Mouse (Mus musculus): Measurements from ENCODE around the gene Atf6.
A peak's percentile ranks its signal among the peaks of the same experiment; 100 is the strongest.

The Atf6 gene

DNA sequence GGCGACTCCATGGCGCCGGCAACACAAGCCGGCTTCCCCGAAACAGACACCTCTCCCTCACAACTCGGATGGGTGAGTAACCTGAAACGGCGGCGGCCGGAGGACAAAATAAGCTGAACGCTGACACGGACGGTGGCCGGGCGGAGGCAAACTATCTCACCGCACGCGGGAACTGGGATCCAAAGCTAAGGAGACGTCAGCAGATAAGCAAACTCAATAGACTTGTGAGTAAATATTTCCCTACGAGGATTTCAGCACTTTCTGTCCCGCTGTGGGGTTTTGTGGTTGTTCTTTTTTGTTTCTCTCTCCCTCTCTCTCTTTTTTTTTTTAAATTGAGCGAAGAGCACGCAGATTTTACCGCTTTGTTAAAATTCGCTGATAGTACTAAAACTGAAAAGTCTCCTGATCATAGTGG is at the start of gene Atf6:
TSS of gene Atf6 (minus strand) at position 81 of the 415 bp plus-strand sequence.
- DNase-seq (ENCODE audit: low read depth) = peak; percentile 80

DNA sequence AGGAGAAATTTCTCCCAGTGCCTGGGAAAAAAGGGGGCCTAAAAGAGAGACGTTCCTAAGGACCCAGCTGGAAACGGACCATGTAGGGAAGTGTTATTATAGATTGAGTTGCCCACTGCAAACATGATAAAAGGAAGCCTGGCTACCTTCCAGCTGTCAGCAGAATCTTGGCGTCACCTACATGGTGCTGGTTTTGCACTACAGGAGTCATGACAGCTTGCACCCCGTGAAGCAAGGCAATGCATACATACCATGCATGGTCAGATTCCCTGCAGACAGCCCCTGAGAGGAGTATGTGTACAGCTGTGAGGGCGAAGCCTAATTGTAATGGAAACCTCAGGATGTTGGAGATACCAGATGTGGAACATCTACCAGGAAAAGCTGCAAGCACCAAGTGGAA is 48.1 kb upstream of the Atf6 start:
- no peak for DNase-seq (ENCODE audit: low read depth)

DNA sequence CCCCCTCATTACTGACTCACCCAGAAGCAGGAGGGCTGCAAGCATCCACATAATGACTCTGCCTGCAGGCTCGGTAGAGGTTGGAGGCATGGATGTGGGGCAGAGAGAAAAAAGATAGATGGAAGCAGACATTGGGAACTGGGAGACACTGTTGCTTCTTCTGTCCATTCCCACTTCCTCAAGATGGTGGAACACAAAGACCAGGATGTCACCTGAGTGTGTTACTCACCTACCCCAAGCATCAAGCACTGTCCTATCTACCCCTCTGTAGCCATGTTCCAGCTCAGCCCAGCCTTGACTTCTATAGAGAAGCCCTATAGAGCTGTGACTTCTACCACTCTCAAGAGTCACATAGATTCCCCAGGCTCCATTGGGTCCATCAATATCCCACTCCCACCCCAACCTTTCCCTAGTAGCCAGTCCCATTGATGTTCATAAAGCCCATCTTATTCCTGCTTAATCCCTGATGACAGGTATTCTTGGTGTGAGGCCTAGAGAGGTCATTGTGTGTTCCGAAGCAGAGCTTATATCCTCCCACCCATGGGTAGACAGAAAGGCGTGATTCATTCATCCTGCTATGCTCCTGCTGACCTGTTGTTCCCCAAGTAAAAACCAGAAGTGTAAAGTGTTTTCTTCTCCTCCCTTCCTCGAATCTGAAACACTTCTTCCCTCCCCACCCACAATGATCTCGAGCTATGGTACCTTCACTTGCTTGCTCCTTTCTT is 45.5 kb upstream of the Atf6 start, which contains the start of gene Fcrlb:
TSS of gene Fcrlb (minus strand) at position 51 of the 725 bp plus-strand sequence.
- DNase-seq (ENCODE audit: low read depth) = no peak

DNA sequence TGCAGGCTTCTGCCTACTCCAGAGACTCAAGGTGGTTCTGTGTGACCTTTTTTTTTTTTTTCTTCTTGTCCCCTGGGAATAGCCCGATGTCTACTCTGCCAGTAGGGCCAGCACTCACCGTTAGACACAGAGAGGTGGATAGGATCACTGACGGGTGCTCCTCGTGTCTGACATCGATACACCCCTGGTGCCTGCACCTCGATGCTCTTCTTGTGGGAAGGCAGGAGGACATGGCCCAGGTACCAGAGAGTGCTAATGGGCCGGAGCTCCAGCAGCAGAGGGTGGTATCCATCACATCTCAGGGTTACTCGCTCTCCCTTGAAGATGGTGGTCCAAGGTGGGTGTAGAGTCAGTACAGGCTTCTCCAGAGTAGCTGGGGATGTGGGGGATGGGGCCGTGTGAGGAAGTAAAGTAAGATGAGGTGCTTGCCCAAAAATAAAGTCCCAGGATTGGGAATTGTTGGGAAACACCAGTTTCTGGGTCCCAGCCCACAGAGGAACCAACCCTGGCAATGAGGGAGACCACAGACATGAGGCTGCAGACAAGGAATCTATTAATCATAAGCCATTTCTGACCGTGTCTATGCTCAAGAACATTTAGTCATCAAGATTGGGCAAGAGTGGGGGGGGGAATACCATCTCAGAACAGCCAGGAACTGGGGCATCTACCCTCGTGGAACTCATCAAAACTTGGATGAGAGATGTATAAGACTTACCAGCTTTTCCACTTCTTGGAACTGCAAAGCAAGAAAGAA is 44.5 kb upstream of the Atf6 start:
- DNase-seq (ENCODE audit: low read depth) = no peak

DNA sequence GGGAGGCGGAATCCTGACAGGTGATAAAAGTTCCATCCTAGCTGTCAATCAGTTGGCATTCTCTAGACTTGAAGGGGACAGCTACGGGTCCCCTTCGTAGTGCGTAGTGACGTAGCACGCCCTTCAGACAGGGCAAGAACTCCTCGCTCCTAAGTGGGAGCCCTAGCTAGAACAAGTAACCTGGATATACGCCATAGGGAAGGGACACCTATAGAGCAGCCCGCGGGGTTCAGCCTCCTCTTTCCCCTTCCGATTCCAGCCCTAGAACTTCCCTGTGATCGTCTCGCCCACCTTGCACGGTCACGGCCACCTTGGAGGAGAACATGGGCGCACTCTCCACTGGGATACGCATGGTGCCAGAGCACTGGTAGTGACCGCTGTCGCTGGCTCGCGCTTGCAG is 40.8 kb upstream of the Atf6 start:
- DNase-seq (ENCODE audit: low read depth) = no peak

DNA sequence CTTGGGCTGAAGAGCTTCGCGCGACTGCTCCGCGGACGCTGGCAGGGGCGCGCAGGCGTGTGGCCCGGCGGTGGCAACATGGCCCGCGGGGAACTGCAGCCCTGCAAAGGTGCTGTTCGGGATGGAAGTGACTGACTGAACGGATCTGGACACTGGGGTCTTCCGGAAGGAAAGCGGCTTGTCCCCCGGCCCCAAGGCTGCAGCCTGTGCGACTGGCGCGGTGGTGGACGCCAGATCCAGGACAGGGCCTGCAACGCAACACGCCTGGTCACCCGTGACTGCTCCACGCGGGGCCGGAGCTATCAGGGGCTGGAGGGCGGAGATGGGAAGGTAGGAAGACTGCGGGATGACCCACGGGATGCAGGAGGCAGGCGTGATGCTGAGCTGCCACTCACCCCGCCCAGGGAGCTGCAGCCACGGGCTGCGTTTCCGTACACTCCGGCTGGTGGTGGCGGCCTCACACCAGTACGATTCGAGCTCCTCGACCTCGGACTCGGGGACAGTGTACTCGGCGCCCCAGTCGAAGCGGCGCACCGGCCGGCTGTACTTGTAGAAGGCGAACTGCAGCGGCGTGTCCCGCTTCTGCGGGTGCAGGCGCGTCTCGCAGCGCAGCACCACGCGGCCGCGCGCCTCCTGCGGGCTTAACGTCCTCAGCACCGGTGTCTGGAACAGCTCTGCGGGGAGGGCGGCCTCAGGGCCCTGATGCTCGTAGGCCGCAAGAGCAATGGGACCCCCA is 40.1 kb upstream of the Atf6 start:
- no peak for DNase-seq (ENCODE audit: low read depth)

DNA sequence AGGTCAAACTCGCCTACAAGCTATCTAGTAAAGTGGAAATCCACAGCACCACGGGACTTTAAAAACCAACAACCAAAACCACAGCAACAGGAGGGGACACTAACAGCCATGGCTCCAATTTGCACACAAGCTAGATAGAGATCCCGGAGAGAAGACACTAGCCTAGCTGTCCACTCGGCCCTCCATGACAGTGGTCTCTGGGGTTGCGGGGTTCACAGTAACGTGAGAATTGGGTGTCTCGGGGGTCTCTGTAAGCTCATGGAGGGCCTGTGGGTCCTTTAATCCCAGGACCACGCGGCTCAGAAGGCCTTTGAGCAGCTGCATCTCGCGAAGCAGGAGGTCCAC is 39.5 kb upstream of the Atf6 start:
- no peak for DNase-seq (ENCODE audit: low read depth)

DNA sequence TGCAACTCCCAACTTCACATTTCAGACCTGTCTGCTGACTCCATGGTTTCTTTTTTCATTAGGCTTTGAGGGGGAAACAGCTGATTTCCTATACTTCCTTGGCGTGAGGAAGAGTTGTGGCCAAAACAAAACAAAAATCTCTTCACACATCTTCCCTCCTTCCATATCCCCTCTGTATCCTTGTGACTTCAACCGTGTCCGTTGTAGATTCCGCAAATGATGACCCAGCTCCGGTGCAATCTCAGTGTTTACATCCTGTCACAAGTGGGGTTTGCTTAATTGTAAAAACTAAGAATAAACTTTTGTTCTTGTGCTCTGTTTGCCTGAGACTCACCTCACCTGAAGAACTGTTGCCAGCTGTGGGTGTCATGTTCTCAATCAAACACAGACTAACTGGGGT is 35.9 kb upstream of the Atf6 start:
- no peak for DNase-seq (ENCODE audit: low read depth)

DNA sequence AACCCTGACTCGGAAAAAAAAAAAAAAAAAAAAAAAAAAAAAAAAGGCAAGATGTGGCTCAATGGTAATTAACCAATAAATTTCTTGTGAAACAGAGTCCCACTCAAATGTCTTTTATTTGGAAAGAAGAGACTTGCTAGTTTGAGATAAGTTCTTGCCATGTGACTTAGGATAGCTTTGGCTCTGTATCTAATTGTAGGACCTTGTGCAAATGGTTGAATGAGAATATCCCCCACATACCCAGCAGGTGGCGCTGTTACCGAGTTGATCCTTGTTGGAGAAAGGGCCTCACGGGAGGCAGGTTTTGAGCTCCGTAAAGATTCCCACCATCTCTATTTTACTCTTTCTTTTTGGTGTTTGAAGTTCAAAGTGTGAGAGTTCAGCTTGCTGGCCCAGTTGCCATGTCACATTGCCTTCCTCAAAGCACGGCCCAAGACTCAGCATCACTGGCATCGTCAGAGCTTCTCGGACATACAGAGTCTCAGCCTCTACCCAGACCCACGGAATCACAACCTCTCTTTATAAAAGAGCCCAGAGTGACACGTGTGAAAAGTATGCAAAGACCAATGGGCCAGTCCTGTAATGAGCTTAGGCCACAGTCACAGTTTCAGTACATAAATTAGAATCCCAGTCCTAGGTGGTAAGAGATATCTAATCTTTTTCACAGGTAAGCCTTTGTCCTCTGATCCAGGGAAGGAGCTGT is 34.1 kb upstream of the Atf6 start:
- peak; percentile 87 for DNase-seq (ENCODE audit: low read depth)

DNA sequence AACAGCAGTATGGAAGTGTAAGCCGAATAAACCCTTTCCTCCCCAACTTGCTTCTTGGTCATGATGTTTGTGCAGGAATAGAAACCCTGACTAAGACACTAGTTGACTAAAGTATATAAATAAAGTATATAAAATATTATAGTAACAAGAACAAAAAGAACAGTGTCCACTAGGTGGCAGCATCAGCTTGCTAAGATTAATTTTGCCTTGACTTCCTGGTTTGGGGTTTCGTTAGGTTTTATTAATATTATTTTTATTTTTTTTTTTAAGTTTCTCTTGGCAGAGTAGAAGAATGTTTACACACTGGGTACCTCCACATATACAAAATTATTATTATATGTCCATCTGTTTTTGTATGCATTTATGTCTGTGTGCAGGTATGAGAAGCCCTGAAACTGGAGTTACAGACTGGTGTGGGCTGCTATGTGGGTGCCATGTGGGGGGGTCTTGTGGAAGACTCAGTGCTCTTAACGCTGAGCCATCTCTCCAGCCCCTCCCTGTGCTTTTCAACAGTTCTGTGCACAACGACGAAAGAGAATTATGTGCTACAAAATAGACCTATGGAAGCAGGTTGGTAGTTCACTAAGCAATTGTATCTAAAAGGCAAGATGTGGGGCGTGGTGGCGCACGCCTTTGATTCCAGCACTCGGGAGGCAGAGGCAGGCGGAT is 33.4 kb upstream of the Atf6 start:
- DNase-seq (ENCODE audit: low read depth) = peak; percentile 83

DNA sequence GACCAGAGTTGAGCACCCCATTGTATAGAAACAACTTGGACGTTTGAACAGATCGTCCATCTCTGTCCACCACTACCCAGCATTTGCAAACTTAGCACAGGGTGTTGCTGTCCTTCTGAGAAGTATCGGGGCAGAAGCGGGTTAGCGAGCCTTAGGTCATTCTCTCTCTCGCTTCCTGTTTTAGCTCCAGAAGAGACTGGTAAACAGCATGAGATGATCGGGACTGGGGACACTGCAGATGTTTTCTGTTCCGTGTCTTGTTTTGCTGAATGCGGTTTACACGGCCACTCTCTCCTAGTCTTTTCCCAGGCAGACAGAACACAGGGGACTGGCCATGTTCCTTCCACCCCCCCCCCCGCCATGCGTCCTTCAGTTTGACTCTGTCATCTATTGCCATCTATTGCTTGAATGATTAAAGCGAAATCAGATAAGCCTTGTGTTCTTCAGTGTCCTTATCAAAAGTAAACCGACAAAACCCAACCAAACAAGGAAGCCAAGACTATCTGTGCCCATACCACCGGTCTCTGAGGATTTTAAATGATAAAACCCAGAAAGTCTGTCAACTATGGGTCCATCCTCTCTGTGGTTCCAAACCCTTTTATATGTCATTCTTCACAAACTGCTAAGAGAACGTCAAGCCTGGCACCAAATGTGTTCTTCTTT is 31.0 kb upstream of the Atf6 start:
- DNase-seq (ENCODE audit: low read depth) = no peak

DNA sequence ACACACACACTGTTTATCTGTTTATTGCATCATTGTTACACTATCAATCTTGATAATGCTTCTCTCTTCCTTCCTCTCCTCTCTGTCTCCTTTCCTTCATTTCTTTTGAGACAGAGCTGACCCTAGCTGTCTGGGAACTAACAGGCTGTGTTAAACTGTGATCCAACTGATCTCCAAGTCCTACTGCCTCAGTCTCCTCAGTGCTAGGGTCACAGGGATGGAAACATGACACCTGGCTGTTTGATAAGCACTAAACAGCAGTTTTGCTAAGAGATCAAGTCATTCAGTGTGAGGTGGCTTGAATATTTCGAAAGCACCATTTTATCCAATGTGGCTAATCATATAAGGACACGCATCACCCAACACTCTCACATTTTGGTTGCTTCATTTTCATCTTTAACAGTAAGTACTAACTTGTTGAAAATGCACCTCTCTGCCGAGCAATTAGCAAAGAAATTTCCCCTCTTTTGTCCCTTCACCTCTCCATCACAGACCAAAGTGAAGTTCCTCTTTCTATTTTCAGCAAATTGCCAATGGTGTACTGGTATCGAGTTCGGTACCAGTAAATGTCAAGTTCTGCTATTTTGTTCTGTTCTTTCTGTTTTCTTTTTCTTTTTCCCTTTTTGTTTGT is 29.2 kb upstream of the Atf6 start:
- DNase-seq (ENCODE audit: low read depth) = no peak

DNA sequence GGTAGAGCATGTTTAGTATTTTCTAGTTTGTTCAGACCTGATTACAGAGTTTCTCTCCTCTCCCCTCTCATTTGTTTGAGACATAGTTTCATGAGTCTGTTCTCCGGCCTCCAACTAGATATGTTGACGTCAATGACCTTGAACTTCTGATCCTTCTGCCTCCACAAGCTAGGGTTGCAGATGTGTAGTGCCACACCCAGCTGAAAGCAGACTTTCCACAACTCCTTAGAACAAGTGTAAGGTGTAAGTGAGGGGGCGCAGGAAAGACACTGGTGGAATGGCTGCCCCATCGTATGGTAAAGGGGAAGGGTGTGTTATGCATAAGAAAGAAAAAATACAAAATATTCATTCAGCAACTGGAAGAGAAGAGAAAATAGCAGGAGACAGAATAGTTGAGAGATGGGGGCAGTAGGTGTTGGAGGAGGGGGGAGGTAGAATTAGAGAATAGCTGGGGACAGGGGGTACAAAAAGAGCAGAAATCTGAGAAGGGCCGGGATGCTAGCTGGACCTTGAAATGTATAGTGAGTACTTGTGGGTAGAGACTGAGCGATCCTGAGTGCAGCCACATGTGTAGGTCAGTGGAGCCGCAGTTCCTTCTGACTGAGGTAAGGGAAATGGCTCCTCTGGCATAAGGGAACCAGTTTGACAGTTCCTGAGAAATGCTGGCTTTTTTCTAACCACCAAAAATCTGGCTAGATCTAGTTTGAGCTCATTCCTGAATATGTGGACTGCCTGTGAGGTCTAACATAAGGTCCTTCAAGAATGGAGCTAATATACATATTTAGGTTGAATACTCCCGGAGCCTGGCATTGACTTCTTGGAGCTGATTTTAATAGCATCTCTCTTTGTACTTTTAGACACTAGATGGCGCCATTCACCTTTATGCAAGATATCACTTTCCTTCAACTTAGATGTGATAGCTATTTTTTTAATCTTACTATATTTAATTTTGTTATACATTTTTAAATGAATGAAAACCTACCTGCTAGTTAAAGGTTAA is 27.3 kb upstream of the Atf6 start:
- DNase-seq (ENCODE audit: low read depth) = peak; percentile 77

DNA sequence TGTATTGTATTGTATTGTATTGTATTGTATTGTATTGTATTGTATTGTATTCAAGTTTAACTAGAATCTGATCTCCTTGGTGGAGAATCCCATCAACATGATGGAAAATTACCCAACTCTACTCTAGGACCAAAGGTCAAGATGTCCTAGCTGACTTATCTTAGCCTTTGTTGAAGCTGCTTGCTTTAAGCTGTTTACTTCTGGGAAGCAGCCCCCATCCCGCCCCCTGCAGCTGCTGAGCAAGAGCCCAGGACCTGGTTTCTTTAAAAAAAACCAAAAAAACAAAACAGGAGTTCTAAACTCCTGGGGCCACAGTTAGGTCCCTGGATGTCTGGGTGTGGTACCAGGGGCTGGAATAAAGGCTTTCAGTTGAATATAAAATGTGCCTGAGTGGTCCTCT is 24.7 kb upstream of the Atf6 start:
- no peak for DNase-seq (ENCODE audit: low read depth)

DNA sequence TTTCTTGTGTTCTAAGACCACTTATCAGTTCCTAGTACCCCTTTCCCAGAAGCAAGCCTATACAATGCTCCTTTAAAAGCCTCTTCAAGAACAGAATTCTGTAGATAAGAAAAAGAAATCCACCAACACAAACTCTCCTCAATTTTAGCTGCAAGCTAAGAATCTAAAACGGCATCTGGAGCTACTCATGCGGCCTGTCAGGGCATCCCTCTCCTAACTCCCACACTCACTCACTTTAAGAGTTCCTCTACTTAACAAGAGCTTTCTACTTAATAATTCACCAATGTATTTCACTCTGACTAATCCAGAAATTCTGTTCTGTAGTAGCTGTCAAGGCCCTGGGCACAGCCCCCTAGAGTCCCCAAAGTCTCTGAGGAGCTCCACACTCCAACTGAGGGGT is 24.1 kb upstream of the Atf6 start:
- DNase-seq (ENCODE audit: low read depth) = no peak

DNA sequence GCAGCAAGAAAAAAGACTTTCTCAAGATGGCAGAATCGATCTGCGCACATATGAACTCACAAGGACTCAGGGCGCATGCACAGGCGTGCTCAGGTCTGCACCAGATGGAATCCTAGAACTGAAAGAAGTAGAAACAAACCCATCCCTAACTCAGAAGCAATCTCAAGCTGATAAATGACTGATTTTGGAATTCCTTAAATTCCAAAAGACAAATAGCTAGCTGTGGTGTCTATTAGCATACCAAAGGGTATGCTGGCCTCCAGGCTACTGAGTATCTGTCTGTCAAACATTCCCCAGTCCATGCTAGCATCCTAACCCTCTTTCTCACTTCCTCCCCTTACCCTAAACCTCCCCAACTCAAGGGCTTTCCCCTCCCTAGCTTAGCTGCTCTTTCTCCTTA is 21.7 kb upstream of the Atf6 start:
- no peak for DNase-seq (ENCODE audit: low read depth)

DNA sequence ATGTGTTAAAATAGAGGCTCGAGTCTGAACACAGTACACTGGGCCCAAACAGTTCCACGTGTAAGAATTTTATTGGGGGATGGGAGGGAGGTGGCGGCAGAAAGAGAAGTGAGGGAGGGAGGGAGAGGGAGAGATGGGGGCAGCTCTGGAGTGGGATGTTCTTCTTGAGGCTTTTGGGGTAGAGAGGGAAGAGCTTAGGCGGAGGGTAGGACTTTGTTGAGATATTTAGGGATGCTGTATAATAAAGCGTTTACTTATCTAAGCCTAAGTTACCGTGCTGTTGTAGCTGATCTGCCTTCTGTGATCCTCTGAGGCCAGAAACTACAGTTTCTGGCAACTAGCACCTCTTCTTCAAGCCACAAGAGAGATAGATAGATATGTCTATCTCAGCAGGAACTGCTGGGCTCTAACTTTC is 18.5 kb upstream of the Atf6 start:
- no peak for DNase-seq (ENCODE audit: low read depth)

DNA sequence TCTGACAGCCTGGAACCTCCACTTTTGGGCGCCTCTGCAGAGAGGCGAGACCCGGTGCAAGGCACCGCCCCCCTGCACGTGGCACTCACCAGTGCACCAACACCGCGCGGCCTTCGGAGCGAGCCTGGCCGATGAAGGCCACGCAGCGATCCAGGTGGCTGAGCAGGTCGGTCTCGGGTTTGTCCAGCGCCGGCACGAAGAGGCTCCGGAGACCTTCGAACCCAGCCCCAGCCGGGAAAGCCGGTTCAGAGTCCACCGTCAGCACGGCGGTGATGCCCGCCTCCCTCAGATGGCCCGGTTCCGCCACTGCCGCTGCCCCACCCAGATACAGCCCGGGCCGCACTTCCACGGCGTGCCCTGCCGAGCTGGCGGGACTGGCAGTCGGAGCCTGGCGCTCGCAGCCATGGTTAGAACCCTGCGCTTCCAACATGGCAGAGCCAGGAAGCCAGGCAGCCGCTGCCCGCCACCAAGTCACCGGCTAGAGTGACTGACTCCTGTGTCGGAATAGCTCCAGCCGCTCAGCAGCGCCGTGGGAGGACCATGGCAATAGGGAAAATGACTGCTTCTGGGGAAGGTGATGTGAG is 17.5 kb upstream of the Atf6 start, which contains the start of the genes Gm26620 and Dusp12:
TSS of gene Gm26620 (plus strand) at position 88 of the 584 bp plus-strand sequence.
TSS of gene Dusp12 (minus strand) at position 563 of the 584 bp plus-strand sequence.
- peak; percentile 90 for DNase-seq (ENCODE audit: low read depth)

DNA sequence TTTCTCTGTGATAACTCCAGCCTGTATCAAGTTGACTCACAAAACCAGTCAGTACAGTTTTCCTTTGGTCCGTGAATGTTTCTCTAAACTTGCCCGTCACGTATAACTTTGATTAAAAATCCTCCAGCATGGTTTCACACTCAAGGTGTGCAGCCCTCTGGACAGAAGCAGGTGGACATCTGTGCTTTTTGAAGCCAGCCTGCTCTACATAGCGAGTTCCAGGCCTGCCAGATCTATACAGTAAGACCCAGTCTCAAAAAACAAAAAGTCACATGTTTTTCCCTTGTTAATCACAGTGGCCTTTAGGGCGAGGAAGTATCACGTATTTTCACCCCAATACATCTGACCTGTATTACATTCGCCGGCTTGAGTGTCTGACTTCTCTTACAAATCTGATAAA is 16.8 kb upstream of the Atf6 start:
- no peak for DNase-seq (ENCODE audit: low read depth)
